In the genomic region with DNA sequence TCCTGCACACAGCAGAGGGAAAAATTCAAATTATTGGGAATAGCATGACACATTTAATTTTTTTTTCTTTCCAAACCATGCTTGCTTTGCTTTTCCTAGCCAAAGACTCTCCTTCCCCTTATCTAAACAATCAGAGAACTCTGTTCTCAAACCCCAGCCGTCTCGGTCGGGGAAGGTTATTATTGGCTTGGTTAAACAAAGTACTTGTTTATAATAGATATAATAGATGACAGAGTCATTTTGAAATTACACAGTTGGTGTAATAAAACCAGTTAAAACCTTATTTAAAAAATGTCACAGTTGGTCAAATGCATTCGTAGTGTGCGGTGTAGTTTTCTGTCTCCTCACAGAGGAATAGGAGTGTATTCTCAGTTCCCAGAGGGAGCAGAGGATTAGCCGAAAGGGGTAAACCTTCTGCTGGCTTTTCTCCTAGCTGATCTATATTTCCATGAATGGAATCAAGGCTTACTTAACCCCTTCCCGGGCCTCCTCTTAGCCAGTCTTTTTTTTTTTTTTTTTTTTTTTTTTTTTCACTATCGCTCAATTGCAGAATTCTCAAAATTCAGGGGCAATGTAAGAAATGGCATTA, we compare ENCODE assay signal across 13 mouse cellular contexts.
DNase-seq lines count a peak whose midpoint lies in the region; ATAC-seq lines count a peak whose summit lies in the region.
"Had no signal": no experiment of that assay in that cellular context is flagged by ENCODE, and none has a peak within 500 bp of the region (broad histone marks: within the 10 kb centered on the region; RNA-seq: fewer than 3 reads in every experiment).

No protein-coding gene starts in this region.

- no peak overlapping the region for H3K4me2 ChIP-seq in forebrain, embryonic 15.5 days (replicated peaks)
- no peak overlapping the region for H3K4me2 ChIP-seq in kidney, embryonic 16.5 days (replicated peaks; ENCODE audit: low read depth, low read length)
- no peak overlapping the region for H3K4me2 ChIP-seq in embryonic facial prominence, embryonic 11.5 days (ENCODE audit: low read depth, low read length)
- H3K4me2 ChIP-seq in limb, embryonic 13.5 days (replicated peaks): no peak overlapping the region; the same call in 1 of the 2 replicates
- H3K4me2 ChIP-seq: hindbrain, embryonic 15.5 days; liver, embryonic 13.5 days had no signal

- H3K9me3 ChIP-seq in forebrain, embryonic 10.5 days: no peaks in the 10 kb centered on the region
- H3K9me3 ChIP-seq in forebrain, embryonic 15.5 days: no peaks in the 10 kb centered on the region
- H3K9me3 ChIP-seq in kidney, embryonic 16.5 days (ENCODE audit: low read length): no peaks in the 10 kb centered on the region
- no peaks in the 10 kb centered on the region for H3K9me3 ChIP-seq in embryonic facial prominence, embryonic 11.5 days (replicated peaks; ENCODE audit: control insufficient read depth, low read length)
- H3K9me3 ChIP-seq in limb, embryonic 13.5 days: no peaks in the 10 kb centered on the region
- H3K9me3 ChIP-seq: hindbrain, embryonic 15.5 days; liver, embryonic 13.5 days had no signal

- no peak for DNase-seq in forebrain, embryonic 10.5 days (ENCODE audit: extremely low spot score, low spot score)
- DNase-seq in kidney, adult 18-20 months: no peak
- DNase-seq in embryonic facial prominence, embryonic 11.5 days (ENCODE audit: low spot score): peak; percentile 51
- DNase-seq in gastrocnemius, adult 8-10 months (ENCODE audit: low spot score in 2 of 2): no peak
- no peak for DNase-seq in testis, postnatal 14 days (ENCODE audit: low spot score)
- DNase-seq: cerebellum, postnatal 10 days; liver, embryonic 13.5 days had no signal

- H3K9ac ChIP-seq in forebrain, embryonic 15.5 days (replicated peaks): no peak overlapping the region
- H3K9ac ChIP-seq in kidney, embryonic 16.5 days (replicated peaks; ENCODE audit: low read length): no peak overlapping the region
- no peak overlapping the region for H3K9ac ChIP-seq in embryonic facial prominence, embryonic 11.5 days (replicated peaks; ENCODE audit: low read length)
- H3K9ac ChIP-seq in limb, embryonic 13.5 days: no peak overlapping the region
- H3K9ac ChIP-seq: hindbrain, embryonic 15.5 days; liver, embryonic 13.5 days had no signal

- H3K36me3 ChIP-seq in forebrain, embryonic 10.5 days (replicated peaks): no peaks in the 10 kb centered on the region
- no peaks in the 10 kb centered on the region for H3K36me3 ChIP-seq in forebrain, embryonic 15.5 days
- no peaks in the 10 kb centered on the region for H3K36me3 ChIP-seq in kidney, embryonic 16.5 days (ENCODE audit: insufficient read depth, low read length)
- H3K36me3 ChIP-seq in embryonic facial prominence, embryonic 11.5 days (replicated peaks; ENCODE audit: control insufficient read depth, insufficient read depth, low read depth, low read length): no peaks in the 10 kb centered on the region
- H3K36me3 ChIP-seq in limb, embryonic 13.5 days: no peaks in the 10 kb centered on the region
- H3K36me3 ChIP-seq: hindbrain, embryonic 15.5 days; liver, embryonic 13.5 days had no signal

- no peak overlapping the region for H3K4me3 ChIP-seq in forebrain, embryonic 10.5 days
- H3K4me3 ChIP-seq in forebrain, embryonic 15.5 days: no peak overlapping the region
- H3K4me3 ChIP-seq in kidney, embryonic 16.5 days (ENCODE audit: low read length): no peak overlapping the region
- no peak overlapping the region for H3K4me3 ChIP-seq in embryonic facial prominence, embryonic 11.5 days (ENCODE audit: low read depth, low read length)
- H3K4me3 ChIP-seq in limb, embryonic 13.5 days: no peak overlapping the region
- H3K4me3 ChIP-seq: hindbrain, embryonic 15.5 days; liver, embryonic 13.5 days had no signal

- 56% methylated on average over 8 of the region's 8 CpGs for WGBS in forebrain, embryonic 10.5 days
- WGBS in forebrain, embryonic 15.5 days: 35% methylated on average over 8 of the region's 8 CpGs
- WGBS in kidney, embryonic 16.5 days: 22% methylated on average over 8 of the region's 8 CpGs
- 14% methylated on average over 8 of the region's 8 CpGs for WGBS in embryonic facial prominence, embryonic 11.5 days
- whole genome bisulfite sequencing in limb, embryonic 13.5 days: 27% methylated on average over 8 of the region's 8 CpGs

- H3K27ac ChIP-seq in forebrain, embryonic 10.5 days: peak overlapping the region; percentile 65; the same call in 1 of the 2 replicates
- H3K27ac ChIP-seq in forebrain, embryonic 15.5 days (replicated peaks): no peak overlapping the region
- H3K27ac ChIP-seq in kidney, embryonic 16.5 days (ENCODE audit: low read length): peak overlapping the region; percentile 84
- H3K27ac ChIP-seq in embryonic facial prominence, embryonic 11.5 days (replicated peaks; ENCODE audit: low read depth, low read length): peak overlapping the region; percentile 87
- peak overlapping the region; percentile 80; the same call in 1 of the 2 replicates for H3K27ac ChIP-seq in limb, embryonic 13.5 days
- H3K27ac ChIP-seq: hindbrain, embryonic 15.5 days; liver, embryonic 13.5 days; macrophage had no signal

- peaks cover 75% of the 10 kb centered on the region for H3K4me1 ChIP-seq in forebrain, embryonic 10.5 days
- H3K4me1 ChIP-seq in forebrain, embryonic 15.5 days: peaks cover 22% of the 10 kb centered on the region
- H3K4me1 ChIP-seq in kidney, embryonic 16.5 days (ENCODE audit: insufficient read depth, low read length): peaks cover 77% of the 10 kb centered on the region
- peaks cover 24% of the 10 kb centered on the region for H3K4me1 ChIP-seq in embryonic facial prominence, embryonic 11.5 days (ENCODE audit: control insufficient read depth, insufficient read depth, low read length)
- peaks cover 80% of the 10 kb centered on the region for H3K4me1 ChIP-seq in limb, embryonic 13.5 days
- H3K4me1 ChIP-seq: liver, embryonic 13.5 days had no signal

- no peak for ATAC-seq in forebrain, embryonic 15.5 days (replicated peaks)
- ATAC-seq in kidney, embryonic 16.5 days (ENCODE audit: low FRiP score, low TSS enrichment): no peak
- no peak for ATAC-seq in embryonic facial prominence, embryonic 11.5 days (replicated peaks; ENCODE audit: insufficient number of reproducible peaks, low FRiP score, low TSS enrichment, low read depth)
- ATAC-seq in limb, embryonic 13.5 days (ENCODE audit: low FRiP score, low read depth): no peak
- ATAC-seq: Patski had no signal

- peaks cover 59% of the 10 kb centered on the region for H3K27me3 ChIP-seq in forebrain, embryonic 10.5 days (ENCODE audit: poor library complexity, severe bottlenecking)
- H3K27me3 ChIP-seq in forebrain, embryonic 15.5 days: no peaks in the 10 kb centered on the region
- H3K27me3 ChIP-seq in kidney, embryonic 16.5 days (ENCODE audit: insufficient read depth, low read length): no peaks in the 10 kb centered on the region
- no peaks in the 10 kb centered on the region for H3K27me3 ChIP-seq in embryonic facial prominence, embryonic 11.5 days (ENCODE audit: control insufficient read depth, insufficient read depth, low read length)
- 0 out of 2 replicates have a peak, but pooled peaks cover 7% of the 10 kb centered on the region for H3K27me3 ChIP-seq in limb, embryonic 13.5 days
- H3K27me3 ChIP-seq: hindbrain, embryonic 15.5 days; liver, embryonic 13.5 days; Patski had no signal
